Mouse (Mus musculus) neural tube, embryonic 13.5 days (tissue): ENCODE measurements around the gene 4930558C23Rik. TPM values are rescaled to one million over a fixed set of nuclear protein-coding genes. Genes with fewer than 3 reads are reported as not detected.
"Not testable (repeated sequence)": the region's sequence is repeated elsewhere in the genome, so short reads cannot be mapped to it uniquely, and the experiment has no call there.

Experiments used
- ATAC-seq: fragments of 200-750 bp; cut with Nextera tagmentation; 2 replicates; pipeline ENCODE4 v1.8.0; 2017; ENCODE audit warnings: low read depth, mild to moderate bottlenecking, moderate TSS enrichment, moderate library complexity
- H3K27ac ChIP-seq: fragments of 300-500 bp; sonication (generic); replicated peaks from 2 replicates; pipeline ENCODE4 v1.5.1; 2015; ENCODE audit warnings: moderate library complexity, mild to moderate bottlenecking, inconsistent platforms
- H3K27me3 ChIP-seq: fragments of 300-500 bp; sonication (generic); 2 replicates; pipeline ENCODE4 v1.6.1; 2015; ENCODE audit warnings: mild to moderate bottlenecking, inconsistent platforms
- H3K36me3 ChIP-seq: fragments of 300-500 bp; sonication (generic); 2 replicates; pipeline ENCODE4 v1.6.1; 2015; ENCODE audit warnings: mild to moderate bottlenecking, inconsistent platforms
- H3K4me1 ChIP-seq: fragments of 300-500 bp; sonication (generic); replicated peaks from 2 replicates; pipeline ENCODE4 v1.6.1; 2015; ENCODE audit warnings: inconsistent platforms
- H3K4me2 ChIP-seq: fragments of 300-500 bp; sonication (generic); 2 replicates; pipeline ENCODE4 v1.6.1; 2015; ENCODE audit warnings: inconsistent platforms, mild to moderate bottlenecking, moderate library complexity
- H3K4me3 ChIP-seq: fragments of 300-500 bp; sonication (generic); 2 replicates; pipeline ENCODE4 v1.5.1; 2015; ENCODE audit warnings: mild to moderate bottlenecking, inconsistent platforms
- H3K9ac ChIP-seq: fragments of 300-500 bp; sonication (generic); 2 replicates; pipeline ENCODE4 v1.6.1; 2015; ENCODE audit warnings: moderate library complexity, mild to moderate bottlenecking, inconsistent platforms
- H3K9me3 ChIP-seq: fragments of 300-500 bp; sonication (generic); 2 replicates; pipeline ENCODE4 v1.6.1; 2016; ENCODE audit warnings: inconsistent platforms
- WGBS: fragments of 180-500 bp; shearing (Covaris S2); methylation state at CpG from one replicate; pipeline ENCODE4 v1.1.7; 2015; 5-methylcytosine and 5-hydroxymethylcytosine counted together
- polyA plus RNA-seq: library from polyadenylated mRNA; unstranded; fragments of >200 nt; fragmentation: Nextera tagmentation; extraction: Ambion mirVana; gene quantifications from 2 replicates; pipeline ENCODE4 v1.2.1, GENCODE M21; 2015

4930558C23Rik gene
- polyA plus RNA-seq, 1 experiment from 2014 or later, result not detected

DNA sequence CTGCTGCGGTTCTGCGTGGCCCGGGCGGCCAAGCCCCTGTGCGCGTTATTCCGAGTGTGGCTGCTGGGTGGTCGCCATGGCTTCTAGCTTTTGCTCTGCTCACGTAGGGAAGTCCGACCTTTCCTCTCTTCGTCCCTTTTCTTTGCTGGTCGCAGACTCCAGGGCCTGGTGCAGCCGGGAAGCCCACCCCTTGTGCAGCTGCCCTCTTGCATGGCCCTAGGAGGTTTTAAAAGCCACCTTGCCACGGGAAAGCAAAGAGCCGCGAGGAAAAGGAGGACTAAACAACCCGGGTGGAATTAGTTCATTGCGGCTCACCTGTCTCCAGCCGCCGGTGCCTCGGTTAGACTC, 25.2 kb upstream of the 4930558C23Rik start:
- Histone ChIP-seq H3K4me2 (peak overlapping the region; percentile 50), H3K9ac (0 out of 2 replicates have a peak overlapping the region, but pooled peaks have one; percentile 43), H3K4me3 (peak overlapping the region; percentile 20)
- ATAC-seq, result peak; percentile 43; the same call in 1 of the 2 replicates
- not testable (repeated sequence) for H3K36me3 ChIP-seq, H3K27ac ChIP-seq, H3K4me1 ChIP-seq, H3K9me3 ChIP-seq, H3K27me3 ChIP-seq
- WGBS, result 12% methylated on average over 14 of the region's 21 CpGs

- 0 out of 2 replicates have a peak overlapping the region, but pooled peaks have one; percentile 43 for H3K9ac ChIP-seq
Observed at GRCm38 (mm10) chr3:95427117-95427890, 24.7 kb upstream of the 4930558C23Rik start.

GRCm38 (mm10) chr3:95426476-95426875, 23.8 kb upstream of the 4930558C23Rik start:
- ATAC-seq, H3K4me3 ChIP-seq, H3K9me3 ChIP-seq, H3K27me3 ChIP-seq, H3K36me3 ChIP-seq, H3K27ac ChIP-seq, H3K4me1 ChIP-seq, H3K9ac ChIP-seq, H3K4me2 ChIP-seq: not testable (repeated sequence)
- WGBS, result 95% methylated on average over 5 of the region's 5 CpGs

More at GRCm38 (mm10) chr3:95427117-95427890, 24.7 kb upstream of the 4930558C23Rik start:
- H3K27ac ChIP-seq, H3K36me3 ChIP-seq, H3K4me1 ChIP-seq, H3K27me3 ChIP-seq, H3K9me3 ChIP-seq: not testable (repeated sequence)
- WGBS, result 66% methylated on average over 10 of the region's 33 CpGs
- peak; percentile 87 for ATAC-seq
- Histone ChIP-seq H3K4me3 (peak overlapping the region; percentile 20), H3K4me2 (peak overlapping the region; percentile 50)

GRCm38 (mm10) chr3:95417866-95418265, 15.2 kb upstream of the 4930558C23Rik start:
- no peak overlapping the region for H3K4me3 ChIP-seq
- no peak overlapping the region for H3K9ac ChIP-seq
- H3K4me2 ChIP-seq, result no peak overlapping the region
- WGBS, result 94% methylated on average over 6 of the region's 6 CpGs
- ATAC-seq, result no peak
- H3K4me1 ChIP-seq, result no peaks in the 10 kb centered on the region
- H3K27me3 ChIP-seq, result no peaks in the 10 kb centered on the region
- H3K36me3 ChIP-seq, result no peaks in the 10 kb centered on the region
- H3K9me3 ChIP-seq, result peaks cover 23% of the 10 kb centered on the region
- H3K27ac ChIP-seq, result no peak overlapping the region

- WGBS, result 87% methylated on average over 1 of the region's 1 CpGs
- 0 out of 2 replicates have a peak, but pooled peaks cover 6% of the 10 kb centered on the region for H3K9me3 ChIP-seq
Observed at GRCm38 (mm10) chr3:95412268-95412667, 9.6 kb upstream of the 4930558C23Rik start.

DNA sequence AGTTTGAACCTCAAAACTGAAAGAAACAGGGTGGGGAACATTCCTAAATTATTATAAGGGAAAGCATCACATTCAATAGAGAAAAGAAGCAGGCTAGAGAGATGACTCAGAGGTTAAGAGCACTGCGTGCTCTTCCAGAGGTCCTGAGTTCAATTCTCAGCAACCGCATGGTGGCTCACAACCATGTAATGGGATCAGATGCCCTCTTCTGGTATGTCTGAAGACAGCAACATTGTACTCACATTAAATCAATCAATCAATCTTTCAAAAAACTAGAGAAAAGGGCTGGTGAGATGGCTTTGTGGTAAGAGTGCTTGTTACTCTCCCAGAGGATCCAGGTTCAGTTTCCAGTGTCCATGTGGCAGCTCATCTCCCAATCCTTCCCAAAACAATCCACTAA, 6.2 kb upstream of the 4930558C23Rik start:
- Histone ChIP-seq H3K36me3 (no peaks in the 10 kb centered on the region), H3K4me1 (no peaks in the 10 kb centered on the region), H3K27me3 (no peaks in the 10 kb centered on the region), H3K9me3 (no peaks in the 10 kb centered on the region), H3K9ac (no peak overlapping the region), H3K4me2 (no peak overlapping the region), H3K27ac (no peak overlapping the region), H3K4me3 (no peak overlapping the region)
- WGBS, result 97% methylated on average over 2 of the region's 2 CpGs
- no peak for ATAC-seq

More at GRCm38 (mm10) chr3:95412268-95412667, 9.6 kb upstream of the 4930558C23Rik start:
- Histone ChIP-seq H3K9ac (no peak overlapping the region), H3K36me3 (no peaks in the 10 kb centered on the region), H3K27me3 (no peaks in the 10 kb centered on the region), H3K4me1 (no peaks in the 10 kb centered on the region), H3K4me2 (no peak overlapping the region), H3K4me3 (no peak overlapping the region), H3K27ac (no peak overlapping the region)
- no peak for ATAC-seq

- no peak overlapping the region for H3K4me2 ChIP-seq
- H3K27me3 ChIP-seq, result no peaks in the 10 kb centered on the region
- H3K36me3 ChIP-seq, result no peaks in the 10 kb centered on the region
- 92% methylated on average over 1 of the region's 1 CpGs for WGBS
- no peak overlapping the region for H3K27ac ChIP-seq
- no peaks in the 10 kb centered on the region for H3K4me1 ChIP-seq
- H3K4me3 ChIP-seq, result no peak overlapping the region
- ATAC-seq, result no peak
- no peaks in the 10 kb centered on the region for H3K9me3 ChIP-seq
- no peak overlapping the region for H3K9ac ChIP-seq
Observed at GRCm38 (mm10) chr3:95407728-95408127, 5.1 kb upstream of the 4930558C23Rik start.

GRCm38 (mm10) chr3:95394385-95394784, 8.3 kb downstream of the 4930558C23Rik start:
- no peak overlapping the region for H3K27ac ChIP-seq
- H3K27me3 ChIP-seq, result no peaks in the 10 kb centered on the region
- no peaks in the 10 kb centered on the region for H3K4me1 ChIP-seq
- H3K9ac ChIP-seq, result no peak overlapping the region
- H3K36me3 ChIP-seq, result no peaks in the 10 kb centered on the region
- no peak overlapping the region for H3K4me2 ChIP-seq
- H3K4me3 ChIP-seq, result no peak overlapping the region
- WGBS, result 89% methylated on average over 4 of the region's 4 CpGs
- H3K9me3 ChIP-seq, result peaks cover 8% of the 10 kb centered on the region
- no peak for ATAC-seq

DNA sequence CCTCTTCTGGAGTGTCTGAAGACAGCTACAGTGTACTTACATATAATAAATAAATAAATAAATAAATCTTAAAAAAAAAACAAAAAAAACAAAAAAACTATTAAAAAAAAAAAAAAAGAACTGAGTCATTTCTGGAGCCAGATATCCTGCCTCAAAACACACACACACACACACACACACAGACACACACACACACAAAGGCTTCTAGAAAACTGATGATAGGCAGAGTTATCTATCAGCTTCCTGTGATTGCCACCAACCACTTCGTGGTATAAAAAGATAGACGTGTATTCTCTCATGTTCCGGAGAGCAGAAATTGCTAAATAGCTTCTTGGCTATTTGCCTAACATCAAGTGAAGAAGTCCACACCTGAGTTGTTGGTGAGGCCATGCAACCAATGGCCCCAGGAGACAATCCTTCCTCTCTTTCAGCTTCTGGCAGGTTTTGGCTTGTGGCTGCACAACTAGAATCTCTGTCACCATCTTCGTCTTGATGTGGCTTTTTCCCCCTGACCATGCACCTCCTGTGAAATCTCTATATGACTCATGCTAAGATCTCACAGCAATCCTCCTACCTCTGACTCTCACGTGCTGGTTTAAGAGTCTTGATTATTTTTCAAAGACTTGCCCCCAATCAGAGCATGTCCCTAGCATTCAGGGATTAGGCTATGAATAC, 17.1 kb downstream of the 4930558C23Rik start:
- Histone ChIP-seq H3K4me1 (no peaks in the 10 kb centered on the region), H3K4me2 (no peak overlapping the region), H3K27ac (no peak overlapping the region), H3K36me3 (no peaks in the 10 kb centered on the region), H3K27me3 (no peaks in the 10 kb centered on the region), H3K4me3 (no peak overlapping the region), H3K9ac (no peak overlapping the region), H3K9me3 (no peaks in the 10 kb centered on the region)
- no peak for ATAC-seq
- 86% methylated on average over 5 of the region's 5 CpGs for WGBS

DNA sequence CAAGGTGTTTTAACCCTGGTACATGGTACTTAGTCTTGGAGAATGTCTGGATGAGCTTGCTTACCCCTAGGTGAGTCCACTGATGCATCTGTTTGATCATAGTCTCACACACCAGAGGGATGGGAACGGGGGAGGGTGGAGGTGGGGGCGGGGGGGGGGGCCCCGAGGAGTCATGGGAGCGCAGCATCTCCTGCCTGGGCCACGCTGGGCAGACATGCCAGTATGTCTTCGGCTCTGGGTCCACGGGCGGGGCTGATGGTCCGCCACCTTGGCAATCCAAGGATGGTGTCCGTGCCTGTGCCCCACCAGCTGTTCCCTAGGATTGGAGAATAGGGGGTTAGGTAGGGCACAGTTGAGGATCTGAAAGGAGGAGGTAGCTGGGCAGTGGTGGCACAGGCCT, 29.4 kb downstream of the 4930558C23Rik start:
- Histone ChIP-seq H3K27ac (no peak overlapping the region), H3K4me3 (no peak overlapping the region), H3K27me3 (no peaks in the 10 kb centered on the region), H3K9me3 (peaks cover 8% of the 10 kb centered on the region; the same call in 1 of the 2 replicates), H3K4me2 (no peak overlapping the region), H3K4me1 (no peaks in the 10 kb centered on the region), H3K36me3 (no peaks in the 10 kb centered on the region), H3K9ac (no peak overlapping the region)
- no peak for ATAC-seq
- 91% methylated on average over 10 of the region's 10 CpGs for WGBS

GRCm38 (mm10) chr3:95370101-95370500, 32.5 kb downstream of the 4930558C23Rik start:
- no peak overlapping the region for H3K4me3 ChIP-seq
- no peaks in the 10 kb centered on the region for H3K4me1 ChIP-seq
- H3K9me3 ChIP-seq, result no peaks in the 10 kb centered on the region
- no peak overlapping the region for H3K9ac ChIP-seq
- no peaks in the 10 kb centered on the region for H3K36me3 ChIP-seq
- no peak overlapping the region for H3K27ac ChIP-seq
- no peak for ATAC-seq
- H3K4me2 ChIP-seq, result no peak overlapping the region
- H3K27me3 ChIP-seq, result no peaks in the 10 kb centered on the region

DNA sequence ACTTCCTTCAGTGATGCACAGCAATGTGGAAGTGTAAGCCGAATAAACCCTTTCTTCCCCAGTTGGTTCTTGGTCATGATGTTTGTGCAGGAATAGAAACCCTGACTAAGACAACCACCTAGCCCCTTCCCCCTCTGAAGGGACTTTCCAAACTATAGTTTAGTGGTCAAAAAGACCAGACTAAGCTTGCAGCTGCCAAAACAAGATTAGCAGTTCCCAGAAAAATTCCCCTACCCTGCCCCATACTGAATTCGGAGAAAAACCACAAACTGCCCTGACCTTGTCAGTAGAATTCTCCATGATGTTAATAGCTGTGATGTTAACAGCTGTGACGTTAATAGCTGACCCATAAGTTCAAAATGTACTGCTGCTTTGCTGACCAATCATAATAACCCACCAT, 42.4 kb downstream of the 4930558C23Rik start:
- not testable (repeated sequence) for H3K36me3 ChIP-seq, ATAC-seq, H3K4me2 ChIP-seq, H3K27me3 ChIP-seq, H3K9ac ChIP-seq, H3K4me1 ChIP-seq, H3K4me3 ChIP-seq, H3K9me3 ChIP-seq, H3K27ac ChIP-seq
- WGBS, result 87% methylated on average over 3 of the region's 3 CpGs
